Comparison of ENCODE assay signal across 29 mouse cellular contexts in the genomic region with DNA sequence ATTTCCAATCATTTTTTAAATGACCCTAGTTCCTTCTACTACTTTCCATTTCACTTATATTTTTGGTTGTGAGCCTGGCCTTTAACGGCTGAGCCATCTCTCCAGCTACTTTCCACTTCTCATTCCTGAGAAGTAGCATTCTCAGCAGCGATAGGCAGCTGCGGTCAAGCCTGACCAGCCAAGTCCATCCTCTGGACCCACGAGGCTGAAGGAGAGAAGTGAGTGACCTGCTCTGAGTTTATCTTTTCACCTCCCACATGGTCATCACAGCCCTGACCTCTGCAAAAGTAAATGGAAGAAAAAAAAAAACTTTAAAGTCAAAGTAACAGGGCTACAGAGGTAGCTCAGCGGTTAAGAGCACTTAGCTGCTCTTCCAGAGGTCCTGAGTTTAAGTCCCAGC. TPM values are rescaled to one million over a fixed set of nuclear protein-coding genes. Genes with fewer than 3 reads are reported as not detected.
"Had no signal": no experiment of that assay in that cellular context is flagged by ENCODE, and none has a peak within 500 bp of the region (broad histone marks: within the 10 kb centered on the region; RNA-seq: fewer than 3 reads in every experiment).

No protein-coding gene starts in this region.

- H3K27me3 ChIP-seq: limb, embryonic 12.5 days; limb, embryonic 15.5 days; liver, embryonic 12.5 days; liver, embryonic 15.5 days; midbrain, embryonic 12.5 days; neural tube, embryonic 13.5 days had no signal

- H3K4me2 ChIP-seq: limb, embryonic 12.5 days; limb, embryonic 15.5 days; liver, embryonic 12.5 days; liver, embryonic 15.5 days; midbrain, embryonic 12.5 days; neural tube, embryonic 13.5 days had no signal

- H3K4me1 ChIP-seq: limb, embryonic 12.5 days; limb, embryonic 15.5 days; liver, embryonic 12.5 days; liver, embryonic 15.5 days; midbrain, embryonic 12.5 days; neural tube, embryonic 13.5 days had no signal

- H3K4me3 ChIP-seq: limb, embryonic 12.5 days; limb, embryonic 15.5 days; liver, embryonic 12.5 days; liver, embryonic 15.5 days; midbrain, embryonic 12.5 days; myocyte; neural tube, embryonic 13.5 days had no signal

- DNase-seq: left cerebral cortex, postnatal 4 days; lung, adult 2 months; lung, postnatal 14 days; lung, postnatal 4 days; retina, postnatal 1 day; thymus, adult 18-20 months; thymus, postnatal 36 days had no signal

- ATAC-seq: hindbrain, postnatal 0 days; inflammation-experienced regulatory T-cells, adult 6 months; intestine, embryonic 16.5 days; liver, embryonic 12.5 days; midbrain, embryonic 16.5 days had no signal

- H3K27ac ChIP-seq: hindbrain, postnatal 0 days; limb, embryonic 12.5 days; limb, embryonic 15.5 days; liver, embryonic 12.5 days; liver, embryonic 15.5 days; midbrain, embryonic 12.5 days; neural tube, embryonic 13.5 days had no signal

- H3K9ac ChIP-seq: limb, embryonic 12.5 days; limb, embryonic 15.5 days; liver, embryonic 12.5 days; liver, embryonic 15.5 days; midbrain, embryonic 12.5 days; neural tube, embryonic 13.5 days had no signal

- H3K9me3 ChIP-seq: limb, embryonic 12.5 days; limb, embryonic 15.5 days; liver, embryonic 12.5 days; liver, embryonic 15.5 days; midbrain, embryonic 12.5 days; neural tube, embryonic 13.5 days had no signal

RNA-seq across cellular contexts. Expression of a gene that starts 40.2 kb away (rescaled TPM):
- total RNA-seq: hindbrain, postnatal 0 days; layer of hippocampus, adult 18-20 months; layer of hippocampus, postnatal 14 days; left cerebral cortex, adult 8-10 months; left cerebral cortex, postnatal 14 days; left cerebral cortex, postnatal 4 days; megakaryocyte progenitor cell, adult 5-6 weeks; megakaryocyte-erythroid progenitor cell, adult 5-6 weeks; monocyte, adult 5-6 weeks; neutrophil, adult 5-6 weeks had no signal
- polyA plus RNA-seq: hindbrain, postnatal 0 days; intestine, embryonic 16.5 days; limb, embryonic 12.5 days; limb, embryonic 15.5 days; liver, embryonic 12.5 days; liver, embryonic 15.5 days; lung, embryonic 16.5 days; midbrain, embryonic 12.5 days; midbrain, embryonic 16.5 days; neural tube, embryonic 13.5 days; stomach, embryonic 16.5 days; urinary bladder, adult 2 months had no signal
